ENCODE assay signal across 8 mouse cellular contexts in genomic region chr7:123108058-123109055, GRCm38 (mm10). TPM values are rescaled to one million over a fixed set of nuclear protein-coding genes. Genes with fewer than 3 reads are reported as not detected.
DNase-seq lines count a peak whose midpoint lies in the region; ATAC-seq lines count a peak whose summit lies in the region.

No protein-coding gene starts in this region.

- WGBS in liver, embryonic 11.5 days: 46% methylated on average over 13 of the region's 13 CpGs

- ATAC-seq in liver, embryonic 11.5 days (replicated peaks; ENCODE audit: low FRiP score): peak; percentile 44
- ATAC-seq in megakaryocyte-erythroid progenitor cell, adult 5-6 weeks (replicated peaks; ENCODE audit: low FRiP score, low TSS enrichment, poor library complexity, severe bottlenecking): peak; percentile 73

- no peak overlapping the region for H3K9ac ChIP-seq in liver, embryonic 11.5 days (ENCODE audit: low read depth, low read length)

- H3K27me3 ChIP-seq in liver, embryonic 11.5 days (replicated peaks; ENCODE audit: control insufficient read depth, insufficient read depth, low read length): no peaks in the 10 kb centered on the region

- H3K4me3 ChIP-seq in liver, embryonic 11.5 days (ENCODE audit: low read depth, low read length): no peak overlapping the region

- no peaks in the 10 kb centered on the region for H3K9me3 ChIP-seq in liver, embryonic 11.5 days (ENCODE audit: control insufficient read depth, low read length)

- H3K27ac ChIP-seq in liver, embryonic 11.5 days (ENCODE audit: low read depth, low read length): no peak overlapping the region

- peak; percentile 80 for DNase-seq in adrenal gland, adult 2 months
- DNase-seq in adrenal gland, postnatal 4 days (ENCODE audit: low spot score in 2 of 2): no peak
- no peak for DNase-seq in liver, embryonic 11.5 days (ENCODE audit: low spot score)
- no peak for DNase-seq in liver
- DNase-seq in frontal cortex, postnatal 36 days (ENCODE audit: low spot score in 2 of 2): peak; percentile 18 to 63
- DNase-seq in kidney, adult 11 months: no peak
- no peak for DNase-seq in thymus, postnatal 36 days

- H3K4me2 ChIP-seq in liver, embryonic 11.5 days: no peak overlapping the region

- peaks cover 7% of the 10 kb centered on the region for H3K4me1 ChIP-seq in liver, embryonic 11.5 days (replicated peaks; ENCODE audit: control insufficient read depth, insufficient read depth, low read length)

- H3K36me3 ChIP-seq in liver, embryonic 11.5 days (ENCODE audit: control insufficient read depth, insufficient read depth, low read length): no peaks in the 10 kb centered on the region

RNA-seq across cellular contexts. Expression of gene Tnrc6a, which starts 15.3 kb away (rescaled TPM):
- total RNA-seq in adrenal gland, adult 2 months (2021): 10 to 100 TPM; 42.4 to 59.4 TPM
- polyA plus RNA-seq in adrenal gland, adult 2 months (2012; rRNA removed): 29.6 and 30.8 TPM in 2 replicates
- total RNA-seq in adrenal gland, postnatal 4 days (2021): 10 to 100 TPM; 70.3 to 76.4 TPM
- 36.4 and 41.1 TPM in 2 replicates for polyA plus RNA-seq in liver, embryonic 11.5 days (2014; fragmentation: Nextera tagmentation; extraction: Ambion mirVana)
- 37.3 and 71.3 TPM in 2 replicates for total RNA-seq in megakaryocyte-erythroid progenitor cell, adult 5-6 weeks (2014; fragmentation: Nextera tagmentation)
- total RNA-seq in megakaryocyte-erythroid progenitor cell, adult 5-6 weeks (2017): 49.4 and 59.2 TPM in 2 replicates

Comparison
In these comparisons a context has a peak if more than half of its experiments do, and no peak if none do; other contexts are left out.
1. DNase-seq: peak in adrenal gland, adult 2 months (single experiment) and frontal cortex, postnatal 36 days (2 of 2); none in adrenal gland, postnatal 4 days (0 of 2), liver, embryonic 11.5 days (single experiment), liver (single experiment), kidney, adult 11 months (single experiment) and thymus, postnatal 36 days (0 of 2).